In the genomic region with DNA sequence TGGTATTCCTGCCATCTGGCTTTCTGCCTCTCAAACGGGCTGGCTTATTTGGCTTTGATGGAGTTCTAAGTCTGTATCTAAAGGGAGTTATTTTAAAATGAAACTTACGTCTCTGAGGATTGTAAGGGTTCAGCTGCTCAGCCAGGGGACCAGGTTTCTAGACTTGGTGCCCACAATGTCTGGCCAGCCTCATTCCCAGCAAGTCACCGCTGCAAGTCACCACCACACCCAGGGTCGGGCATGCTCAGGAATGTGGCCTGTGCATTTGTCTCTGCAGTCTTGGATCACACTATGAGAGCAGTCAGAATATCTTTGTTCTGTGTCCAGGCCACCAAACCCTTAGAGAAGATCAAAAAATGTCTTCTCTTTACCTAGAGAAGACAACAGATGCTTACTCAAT, we compare ENCODE assay signal across 20 mouse cellular contexts.
DNase-seq lines count a peak whose midpoint lies in the region; ATAC-seq and TF ChIP-seq lines count a peak whose summit lies in the region.
"Had no signal": no experiment of that assay in that cellular context is flagged by ENCODE, and none has a peak within 500 bp of the region (broad histone marks: within the 10 kb centered on the region; RNA-seq: fewer than 3 reads in every experiment).

No protein-coding gene starts in this region.

- DNase-seq in heart, adult 11 months, result peak; percentile 75
- no peak for DNase-seq in heart, postnatal 4 days
- peak; percentile 11 to 16 for DNase-seq in right cerebral cortex, postnatal 10 days (ENCODE audit: low spot score in 2 of 2)
- no peak for DNase-seq in right cerebral cortex, adult 18-20 months
- DNase-seq in ZHBTc4 (ENCODE audit: low read depth, low spot score), result peak; percentile 42
- no peak for DNase-seq in adrenal gland, postnatal 25 days
- DNase-seq: adrenal gland, postnatal 14 days; cerebellum, adult 11 months; cerebellum, adult 9-10 months; cerebellum, postnatal 25 days; gastrocnemius, postnatal 14 days had no signal

- TF ChIP-seq CTCF in E14TG2a.4 (conservative IDR thresholded peaks at IDR 0.05; ENCODE audit: low read length), result no peak

- H3K27me3 ChIP-seq in E14TG2a.4 (ENCODE audit: insufficient read depth, low read length), result no peaks in the 10 kb centered on the region
- H3K27me3 ChIP-seq: CH12.LX; embryonic facial prominence, embryonic 12.5 days; forebrain, embryonic 15.5 days; heart, embryonic 12.5 days had no signal

- no peaks in the 10 kb centered on the region for H3K9me3 ChIP-seq in E14TG2a.4 (ENCODE audit: low read length)
- H3K9me3 ChIP-seq: embryonic facial prominence, embryonic 12.5 days; forebrain, embryonic 15.5 days; heart, embryonic 12.5 days had no signal

- H3K36me3 ChIP-seq in E14TG2a.4 (ENCODE audit: insufficient read depth, low read length), result peaks cover 45% of the 10 kb centered on the region
- H3K36me3 ChIP-seq: embryonic facial prominence, embryonic 12.5 days; forebrain, embryonic 15.5 days; heart, embryonic 12.5 days had no signal

- peak overlapping the region; percentile 74 for H3K4me3 ChIP-seq in E14TG2a.4 (replicated peaks; ENCODE audit: low read length)
- H3K4me3 ChIP-seq: embryonic facial prominence, embryonic 12.5 days; forebrain, embryonic 15.5 days; heart, embryonic 12.5 days had no signal

- H3K4me1 ChIP-seq in E14TG2a.4 (replicated peaks; ENCODE audit: low read depth, low read length), result peaks cover 76% of the 10 kb centered on the region

- ATAC-seq in CD4-positive, CD25-positive, alpha-beta regulatory T cell, adult 4 months, result no peak
- ATAC-seq: activated CD4-positive, CD25-positive, alpha-beta regulatory T cell, adult 4 months; forebrain, embryonic 15.5 days; hindbrain, embryonic 16.5 days; inflammation-experienced regulatory T-cells, adult 6 months had no signal

Comparison
In these comparisons a context has a peak if more than half of its experiments do, and no peak if none do; other contexts are left out.
1. DNase-seq: peak in heart, adult 11 months (single experiment), right cerebral cortex, postnatal 10 days (2 of 2) and ZHBTc4 (single experiment); none in heart, postnatal 4 days (single experiment), right cerebral cortex, adult 18-20 months (single experiment) and adrenal gland, postnatal 25 days (single experiment).